Mouse (Mus musculus) kidney, postnatal 14 days (tissue): ENCODE results near the gene Traf6.

Experiments used
- DNase-seq: peaks from one replicate; pipeline ENCODE4 v3.0.0; 2022; ENCODE audit warnings: mixed read lengths

Traf6 gene

GRCm38 (mm10) chr2:101678236-101679021 lies at the start of gene Traf6:
Gene Traf6 (plus strand): TSS chr2:101678429.
- DNase-seq = peak; percentile 90

GRCm38 (mm10) chr2:101638979-101639839 lies 39.0 kb upstream of the Traf6 start:
- no peak for DNase-seq

- DNase-seq = no peak
Measured at GRCm38 (mm10) chr2:101639840-101640350, 38.3 kb upstream of the Traf6 start.

- DNase-seq = no peak
Measured at GRCm38 (mm10) chr2:101645841-101646240, 32.4 kb upstream of the Traf6 start.

- no peak for DNase-seq
Measured at GRCm38 (mm10) chr2:101648361-101648760, 29.9 kb upstream of the Traf6 start.

GRCm38 (mm10) chr2:101649114-101649671 lies 29.0 kb upstream of the Traf6 start, which contains the start of the genes Rag1 and B230118H07Rik:
Gene Rag1 (minus strand): TSS chr2:101649501.
Gene B230118H07Rik (minus strand): TSS chr2:101649532.
- DNase-seq = no peak

GRCm38 (mm10) chr2:101650446-101650845 lies 27.8 kb upstream of the Traf6 start:
- no peak for DNase-seq

GRCm38 (mm10) chr2:101652204-101652920 lies 25.9 kb upstream of the Traf6 start:
- DNase-seq = no peak

GRCm38 (mm10) chr2:101652921-101653597 lies 25.2 kb upstream of the Traf6 start:
- peak; percentile 82 for DNase-seq

GRCm38 (mm10) chr2:101660536-101660935 lies 17.7 kb upstream of the Traf6 start:
- no peak for DNase-seq

GRCm38 (mm10) chr2:101665058-101665702 lies 13.0 kb upstream of the Traf6 start:
- peak; percentile 80 for DNase-seq

- no peak for DNase-seq
Measured at GRCm38 (mm10) chr2:101665703-101666092, 12.5 kb upstream of the Traf6 start.

- no peak for DNase-seq
Measured at GRCm38 (mm10) chr2:101668751-101669150, 9.5 kb upstream of the Traf6 start.

- DNase-seq = no peak
Measured at GRCm38 (mm10) chr2:101673547-101673946, 4.7 kb upstream of the Traf6 start.

- DNase-seq = no peak
Measured at GRCm38 (mm10) chr2:101679164-101679784, 1.0 kb downstream of the Traf6 start.

GRCm38 (mm10) chr2:101684421-101684820 lies 6.2 kb downstream of the Traf6 start:
- no peak for DNase-seq

- no peak for DNase-seq
Measured at GRCm38 (mm10) chr2:101688011-101688410, 9.8 kb downstream of the Traf6 start.

- no peak for DNase-seq
Measured at GRCm38 (mm10) chr2:101690252-101690827, 12.1 kb downstream of the Traf6 start.

- DNase-seq = no peak
Measured at GRCm38 (mm10) chr2:101693043-101693442, 14.8 kb downstream of the Traf6 start.

- DNase-seq = peak; percentile 38
Measured at GRCm38 (mm10) chr2:101693577-101694215, 15.5 kb downstream of the Traf6 start.
